Mouse (Mus musculus) heart, adult 2 months (tissue): ENCODE measurements around the gene Bicd1. TPM values are rescaled to one million over a fixed set of nuclear protein-coding genes. Genes with fewer than 3 reads are reported as not detected.

Source experiments
- DNase-seq, 2 experiments: peaks; one replicate each; pipeline ENCODE4 v3.0.0; 2021
- H3K27ac ChIP-seq: fragments of 200-600 bp; 2 replicates; pipeline ENCODE4 v1.8.1; 2022
- H3K27me3 ChIP-seq: fragments of 200-500 bp; 2 replicates; pipeline ENCODE4 v1.6.1; 2012; ENCODE audit warnings: mild to moderate bottlenecking, low read length, inconsistent platforms, mixed read lengths; ENCODE audit not compliant: control insufficient read depth, insufficient read depth
- H3K36me3 ChIP-seq: fragments of 200-500 bp; 2 replicates; pipeline ENCODE4 v1.6.1; 2012; ENCODE audit warnings: low read length, inconsistent platforms; ENCODE audit not compliant: control insufficient read depth, insufficient read depth
- H3K4me1 ChIP-seq: fragments of 200-500 bp; 2 replicates; pipeline ENCODE4 v1.6.1; 2011; ENCODE audit warnings: low read length; ENCODE audit not compliant: control insufficient read depth, insufficient read depth
- H3K4me3 ChIP-seq: fragments of 200-600 bp; 2 replicates; pipeline ENCODE4 v1.8.1; 2022
- H3K79me2 ChIP-seq: fragments of 200-500 bp; replicated peaks from 2 replicates; pipeline ENCODE4 v1.6.1; 2012; ENCODE audit warnings: mild to moderate bottlenecking, inconsistent platforms, low read length, moderate library complexity, mixed read lengths; ENCODE audit not compliant: control insufficient read depth, insufficient read depth
- H3K9ac ChIP-seq: fragments of 200-500 bp; 2 replicates; pipeline ENCODE4 v1.6.1; 2012; ENCODE audit warnings: low read depth, mild to moderate bottlenecking, control low read depth, inconsistent platforms, low read length, mixed read lengths
- CTCF ChIP-seq: fragments of 200-600 bp; IDR thresholded peaks from 2 replicates; pipeline ENCODE4 v1.8.1; 2022; ENCODE audit warnings: antibody characterized with exemption, mild to moderate bottlenecking, moderate library complexity
- EP300 ChIP-seq: fragments of 200-500 bp; IDR thresholded peaks from 2 replicates; pipeline ENCODE4 v1.6.1; 2011; ENCODE audit warnings: low read depth, low read length, control low read depth; ENCODE audit not compliant: insufficient read depth
- POLR2A ChIP-seq: fragments of 200-500 bp; IDR thresholded peaks from 2 replicates; pipeline ENCODE4 v1.6.1; 2011; ENCODE audit warnings: mild to moderate bottlenecking, low read depth, low read length, control low read depth; ENCODE audit not compliant: insufficient read depth
- WGBS: fragments of 180-500 bp; shearing (Covaris S2); methylation state at CpG from one replicate; pipeline ENCODE4 v1.1.7; 2018; 5-methylcytosine and 5-hydroxymethylcytosine counted together
- intact Hi-C: fragments of 180-260 bp; cut with DNase I; formaldehyde crosslinking; loops from one replicate; pipeline ENCODE4 v1.15.1; 2025
- microRNA-seq, 2 experiments: library from miRNA; unstranded; fragments of <30 nt; microRNA quantifications; one replicate each; pipeline ENCODE4 v1.2.0; 2021
- polyA plus RNA-seq: library from polyadenylated mRNA; depleted of rRNA; stranded (reverse); fragments of >200 nt; gene quantifications from 2 replicates; pipeline ENCODE4 v1.2.3, GENCODE M21; 2012; rRNA removed
- total RNA-seq, 2 experiments: library from RNA; stranded (reverse); gene quantifications; 2 replicates each; pipeline ENCODE4 v1.2.3; 2021

The Bicd1 gene
- total and polyA plus RNA-seq, 3 experiments: 1.6 to 4.5 (median 2.9) TPM

- DNase-seq: no peak
- H3K4me1 ChIP-seq: no peaks in the 10 kb centered on the region
- no peak overlapping the region for H3K4me3 ChIP-seq
- no peaks in the 10 kb centered on the region for H3K27me3 ChIP-seq
- intact Hi-C loops: no loop called here
- TF ChIP-seq POLR2A (no peak), CTCF (no peak), EP300 (no peak)
- 91% methylated on average over 7 of the region's 7 CpGs for WGBS
- no peaks in the 10 kb centered on the region for H3K36me3 ChIP-seq
- no peak overlapping the region for H3K9ac ChIP-seq
- no peak overlapping the region for H3K27ac ChIP-seq
- H3K79me2 ChIP-seq: no peaks in the 10 kb centered on the region
Observed at GRCm38 (mm10) chr6:149585708-149586504, 177.2 kb downstream of the Bicd1 start.

Small RNA genes lying within 50 kb of the gene (microRNA-seq; reads per million reads assigned to microRNA genes)
- 0 reads per million in 2 experiments for gene Gm24307

Other genes with a start within 250 kb of the Bicd1 start
- gene Amn1, start 220.2 kb upstream of the Bicd1 start, total RNA-seq: 10 to 100 TPM; 16.0 to 24.9 TPM
- 7.4 and 12.0 TPM in 2 replicates for gene Amn1, start 220.2 kb upstream of the Bicd1 start, polyA plus RNA-seq
- 10 to 100 TPM; 30.8 to 31.1 TPM for gene Resf1, start 99.5 kb upstream of the Bicd1 start, total RNA-seq
- gene Resf1, start 99.5 kb upstream of the Bicd1 start, polyA plus RNA-seq: 8.0 and 11.3 TPM in 2 replicates